Mouse (Mus musculus): ENCODE data around the gene Cenpt. TPM values are rescaled to one million over a fixed set of nuclear protein-coding genes. Genes with fewer than 3 reads are reported as not detected.

Cenpt gene
- 6.7 and 7.3 TPM in 2 replicates for polyA plus RNA-seq (2012; rRNA removed)

GRCm38 (mm10) chr8:105853178-105853577, at the start of gene Cenpt:
TSS of gene Cenpt (minus strand) at chr8:105853278.
- Histone ChIP-seq H3K36me3 (ENCODE audit: control insufficient read depth, insufficient read depth, low read length) (no peaks in the 10 kb centered on the region), H3K4me3 (ENCODE audit: insufficient read depth, low read depth, low read length) (no peak within 1 kb of the TSS), H3K27ac (ENCODE audit: insufficient read depth, low read depth, low read length) (no peak within 1 kb of the TSS), H3K4me1 (ENCODE audit: control insufficient read depth, insufficient read depth, low read length) (peaks cover 8% of the 10 kb centered on the region; the same call in 1 of the 2 replicates), H3K27me3 (replicated peaks; ENCODE audit: control insufficient read depth, insufficient read depth, low read length) (no peaks in the 10 kb centered on the region)
- no peak for DNase-seq
- TF ChIP-seq POLR2A (IDR thresholded peaks at IDR 0.05; ENCODE audit: low read depth, low read length) (no peak), CTCF (conservative IDR thresholded peaks at IDR 0.05; ENCODE audit: insufficient read depth, insufficient read length, low read depth, low read length) (no peak)
- 91% methylated on average over 3 of the region's 3 CpGs for WGBS

GRCm38 (mm10) chr8:105900941-105901616, 48.0 kb upstream of the Cenpt start:
- no peaks in the 10 kb centered on the region; the same call in 1 of the 2 replicates for H3K36me3 ChIP-seq (ENCODE audit: control insufficient read depth, insufficient read depth, low read length)
- no peak for TF ChIP-seq CTCF (conservative IDR thresholded peaks at IDR 0.05; ENCODE audit: insufficient read depth, insufficient read length, low read depth, low read length)
- TF ChIP-seq POLR2A (IDR thresholded peaks at IDR 0.05; ENCODE audit: low read depth, low read length): no peak
- peaks cover 2% of the 10 kb centered on the region; the same call in 1 of the 2 replicates for H3K4me1 ChIP-seq (ENCODE audit: control insufficient read depth, insufficient read depth, low read length)
- H3K4me3 ChIP-seq (ENCODE audit: insufficient read depth, low read depth, low read length): peak overlapping the region; percentile 90
- no peaks in the 10 kb centered on the region for H3K27me3 ChIP-seq (replicated peaks; ENCODE audit: control insufficient read depth, insufficient read depth, low read length)
- WGBS: 25% methylated on average over 16 of the region's 16 CpGs
- H3K27ac ChIP-seq (ENCODE audit: insufficient read depth, low read depth, low read length): no peak overlapping the region
- DNase-seq: no peak

GRCm38 (mm10) chr8:105900180-105900940, 47.3 kb upstream of the Cenpt start, which contains the start of gene Pskh1:
TSS of gene Pskh1 (plus strand) at chr8:105900441.
- Histone ChIP-seq H3K4me1 (ENCODE audit: control insufficient read depth, insufficient read depth, low read length) (peaks cover 2% of the 10 kb centered on the region; the same call in 1 of the 2 replicates), H3K27me3 (replicated peaks; ENCODE audit: control insufficient read depth, insufficient read depth, low read length) (no peaks in the 10 kb centered on the region), H3K36me3 (ENCODE audit: control insufficient read depth, insufficient read depth, low read length) (no peaks in the 10 kb centered on the region; the same call in 1 of the 2 replicates), H3K27ac (ENCODE audit: insufficient read depth, low read depth, low read length) (peak within 1 kb of the TSS; percentile 59), H3K4me3 (ENCODE audit: insufficient read depth, low read depth, low read length) (peak within 1 kb of the TSS; percentile 90)
- WGBS: under 1% methylated on average over 68 of the region's 68 CpGs
- peak; percentile 95 for DNase-seq
- TF ChIP-seq POLR2A (IDR thresholded peaks at IDR 0.05; ENCODE audit: low read depth, low read length): peak; percentile 43
- no peak for TF ChIP-seq CTCF (conservative IDR thresholded peaks at IDR 0.05; ENCODE audit: insufficient read depth, insufficient read length, low read depth, low read length)

- 82% methylated on average over 9 of the region's 9 CpGs for WGBS
- DNase-seq: no peak
- TF ChIP-seq POLR2A (IDR thresholded peaks at IDR 0.05; ENCODE audit: low read depth, low read length): no peak
- TF ChIP-seq CTCF (conservative IDR thresholded peaks at IDR 0.05; ENCODE audit: insufficient read depth, insufficient read length, low read depth, low read length): no peak
- no peaks in the 10 kb centered on the region for H3K27me3 ChIP-seq (replicated peaks; ENCODE audit: control insufficient read depth, insufficient read depth, low read length)
- no peaks in the 10 kb centered on the region for H3K36me3 ChIP-seq (ENCODE audit: control insufficient read depth, insufficient read depth, low read length)
- peaks cover 2% of the 10 kb centered on the region; the same call in 1 of the 2 replicates for H3K4me1 ChIP-seq (ENCODE audit: control insufficient read depth, insufficient read depth, low read length)
- H3K4me3 ChIP-seq (ENCODE audit: insufficient read depth, low read depth, low read length): no peak overlapping the region
- no peak overlapping the region for H3K27ac ChIP-seq (ENCODE audit: insufficient read depth, low read depth, low read length)
Observed at GRCm38 (mm10) chr8:105897801-105898480, 44.9 kb upstream of the Cenpt start.

GRCm38 (mm10) chr8:105893339-105893738, 40.3 kb upstream of the Cenpt start, which contains the start of gene Nrn1l:
TSS of gene Nrn1l (plus strand) at chr8:105893567.
- no peaks in the 10 kb centered on the region for H3K4me1 ChIP-seq (ENCODE audit: control insufficient read depth, insufficient read depth, low read length)
- no peak within 1 kb of the TSS for H3K27ac ChIP-seq (ENCODE audit: insufficient read depth, low read depth, low read length)
- H3K4me3 ChIP-seq (ENCODE audit: insufficient read depth, low read depth, low read length): no peak within 1 kb of the TSS
- no peak for TF ChIP-seq POLR2A (IDR thresholded peaks at IDR 0.05; ENCODE audit: low read depth, low read length)
- TF ChIP-seq CTCF (conservative IDR thresholded peaks at IDR 0.05; ENCODE audit: insufficient read depth, insufficient read length, low read depth, low read length): no peak
- H3K36me3 ChIP-seq (ENCODE audit: control insufficient read depth, insufficient read depth, low read length): no peaks in the 10 kb centered on the region
- H3K27me3 ChIP-seq (replicated peaks; ENCODE audit: control insufficient read depth, insufficient read depth, low read length): no peaks in the 10 kb centered on the region
- DNase-seq: peak; percentile 87
- 18% methylated on average over 11 of the region's 11 CpGs for WGBS

GRCm38 (mm10) chr8:105892432-105892831, 39.4 kb upstream of the Cenpt start:
- TF ChIP-seq POLR2A (IDR thresholded peaks at IDR 0.05; ENCODE audit: low read depth, low read length) (no peak), CTCF (conservative IDR thresholded peaks at IDR 0.05; ENCODE audit: insufficient read depth, insufficient read length, low read depth, low read length) (peak; percentile 60)
- Histone ChIP-seq H3K27me3 (replicated peaks; ENCODE audit: control insufficient read depth, insufficient read depth, low read length) (no peaks in the 10 kb centered on the region), H3K27ac (ENCODE audit: insufficient read depth, low read depth, low read length) (no peak overlapping the region), H3K4me3 (ENCODE audit: insufficient read depth, low read depth, low read length) (no peak overlapping the region), H3K36me3 (ENCODE audit: control insufficient read depth, insufficient read depth, low read length) (no peaks in the 10 kb centered on the region), H3K4me1 (ENCODE audit: control insufficient read depth, insufficient read depth, low read length) (no peaks in the 10 kb centered on the region)
- peak; percentile 32 for DNase-seq
- WGBS: 90% methylated on average over 6 of the region's 6 CpGs

Data from kidney, adult 2 months (tissue).